Mouse (Mus musculus) embryonic fibroblast, embryonic 13.5 days (primary cell): Measurements from ENCODE around the gene Crocc.

Experiments
- CTCF ChIP-seq: IDR thresholded peaks from 2 replicates; pipeline ENCODE4 v1.5.1; 2011; ENCODE audit warnings: mild to moderate bottlenecking, control low read depth, low read length, moderate library complexity, borderline replicate concordance; ENCODE audit not compliant: insufficient read depth
- POLR2A ChIP-seq: IDR thresholded peaks from 2 replicates; pipeline ENCODE4 v1.6.1; 2011; ENCODE audit warnings: low read depth, mild to moderate bottlenecking, control low read depth, low read length, moderate library complexity

- TF ChIP-seq POLR2A (no peak), CTCF (no peak)
Observed at GRCm38 (mm10) chr4:140983442-140983841, 76.9 kb downstream of the Crocc start.
